In genomic region chr2:173742744-173743143, GRCm38 (mm10) we compare ENCODE assay signal across 28 mouse cellular contexts. TPM values are rescaled to one million over a fixed set of nuclear protein-coding genes. Genes with fewer than 3 reads are reported as not detected.
DNase-seq lines count a peak whose midpoint lies in the region; ATAC-seq and TF ChIP-seq lines count a peak whose summit lies in the region.
"Had no signal": no experiment of that assay in that cellular context is flagged by ENCODE, and none has a peak within 500 bp of the region (broad histone marks: within the 10 kb centered on the region; RNA-seq: fewer than 3 reads in every experiment).

No protein-coding gene starts in this region.

- no peak for TF ChIP-seq EP300 in liver, postnatal 0 days (IDR thresholded peaks at IDR 0.05; ENCODE audit: low read depth)

- no peak for ATAC-seq in intestine, embryonic 14.5 days (replicated peaks; ENCODE audit: low FRiP score, low TSS enrichment, low read depth)
- no peak for ATAC-seq in intestine, postnatal 0 days
- no peak for ATAC-seq in liver, postnatal 0 days
- no peak for ATAC-seq in liver, embryonic 11.5 days (replicated peaks; ENCODE audit: low FRiP score)
- no peak for ATAC-seq in neural tube, embryonic 15.5 days (ENCODE audit: low FRiP score)
- ATAC-seq: liver, embryonic 12.5 days had no signal

- H3K9me3 ChIP-seq in intestine, embryonic 14.5 days (ENCODE audit: control insufficient read depth, low read length): peaks cover 3% of the 10 kb centered on the region; the same call in 1 of the 2 replicates
- no peaks in the 10 kb centered on the region for H3K9me3 ChIP-seq in intestine, postnatal 0 days (ENCODE audit: control insufficient read depth)
- H3K9me3 ChIP-seq in liver, postnatal 0 days (ENCODE audit: low read length): no peaks in the 10 kb centered on the region
- no peaks in the 10 kb centered on the region for H3K9me3 ChIP-seq in liver, embryonic 11.5 days (ENCODE audit: control insufficient read depth, low read length)
- no peaks in the 10 kb centered on the region for H3K9me3 ChIP-seq in neural tube, embryonic 15.5 days (replicated peaks)
- H3K9me3 ChIP-seq: embryonic facial prominence, embryonic 12.5 days; liver, embryonic 12.5 days had no signal

- 0 out of 2 replicates have a peak, but pooled peaks cover 6% of the 10 kb centered on the region for H3K36me3 ChIP-seq in intestine, embryonic 14.5 days (ENCODE audit: control insufficient read depth, insufficient read depth, low read length)
- H3K36me3 ChIP-seq in intestine, postnatal 0 days (ENCODE audit: control insufficient read depth, insufficient read depth): no peaks in the 10 kb centered on the region
- H3K36me3 ChIP-seq in liver, postnatal 0 days (replicated peaks; ENCODE audit: insufficient read depth, low read length): no peaks in the 10 kb centered on the region
- H3K36me3 ChIP-seq in liver, embryonic 11.5 days (ENCODE audit: control insufficient read depth, insufficient read depth, low read length): no peaks in the 10 kb centered on the region; the same call in 1 of the 2 replicates
- H3K36me3 ChIP-seq in neural tube, embryonic 15.5 days: 0 out of 2 replicates have a peak, but pooled peaks cover 8% of the 10 kb centered on the region

- TF ChIP-seq CTCF in intestine, postnatal 0 days (IDR thresholded peaks at IDR 0.05; ENCODE audit: low read depth): no peak
- no peak for TF ChIP-seq CTCF in liver, postnatal 0 days (IDR thresholded peaks at IDR 0.05; ENCODE audit: low read depth)
- no peak for TF ChIP-seq CTCF in layer of hippocampus, adult 2 months (conservative IDR thresholded peaks at IDR 0.05)

- H3K27ac ChIP-seq in intestine, embryonic 14.5 days (ENCODE audit: low read depth): peak overlapping the region; percentile 72
- H3K27ac ChIP-seq in intestine, postnatal 0 days (ENCODE audit: low read depth, low read length): no peak overlapping the region
- no peak overlapping the region for H3K27ac ChIP-seq in liver, postnatal 0 days (ENCODE audit: low read depth)
- no peak overlapping the region for H3K27ac ChIP-seq in liver, embryonic 11.5 days (ENCODE audit: low read depth, low read length)
- 0 out of 2 replicates have a peak overlapping the region, but pooled peaks have one; percentile 25 for H3K27ac ChIP-seq in neural tube, embryonic 15.5 days (replicated peaks)
- no peak overlapping the region for H3K27ac ChIP-seq in layer of hippocampus, adult 2 months
- H3K27ac ChIP-seq: embryonic facial prominence, embryonic 12.5 days; hindbrain, embryonic 13.5 days; liver, embryonic 12.5 days had no signal

- no peak overlapping the region for H3K4me3 ChIP-seq in intestine, embryonic 14.5 days (ENCODE audit: low read depth, low read length)
- no peak overlapping the region for H3K4me3 ChIP-seq in intestine, postnatal 0 days (ENCODE audit: low read depth, low read length)
- no peak overlapping the region for H3K4me3 ChIP-seq in liver, postnatal 0 days (ENCODE audit: low read depth, low read length)
- no peak overlapping the region for H3K4me3 ChIP-seq in liver, embryonic 11.5 days (ENCODE audit: low read depth, low read length)
- no peak overlapping the region for H3K4me3 ChIP-seq in neural tube, embryonic 15.5 days (replicated peaks)
- no peak overlapping the region for H3K4me3 ChIP-seq in layer of hippocampus, adult 2 months
- H3K4me3 ChIP-seq: embryonic facial prominence, embryonic 12.5 days; hindbrain, embryonic 13.5 days; liver, embryonic 12.5 days; megakaryocyte, embryonic 14.5 days had no signal

- H3K27me3 ChIP-seq in intestine, embryonic 14.5 days (replicated peaks; ENCODE audit: control insufficient read depth, insufficient read depth, low read length): no peaks in the 10 kb centered on the region
- H3K27me3 ChIP-seq in intestine, postnatal 0 days (replicated peaks; ENCODE audit: control insufficient read depth, insufficient read depth, low read length): no peaks in the 10 kb centered on the region
- H3K27me3 ChIP-seq in liver, postnatal 0 days (ENCODE audit: insufficient read depth, low read length): no peaks in the 10 kb centered on the region
- H3K27me3 ChIP-seq in liver, embryonic 11.5 days (replicated peaks; ENCODE audit: control insufficient read depth, insufficient read depth, low read length): no peaks in the 10 kb centered on the region
- H3K27me3 ChIP-seq in neural tube, embryonic 15.5 days (replicated peaks): no peaks in the 10 kb centered on the region
- H3K27me3 ChIP-seq: embryonic facial prominence, embryonic 12.5 days; hindbrain, embryonic 13.5 days; liver, embryonic 12.5 days; megakaryocyte, embryonic 14.5 days had no signal

- peaks cover 41% of the 10 kb centered on the region for H3K4me1 ChIP-seq in intestine, embryonic 14.5 days (replicated peaks; ENCODE audit: control insufficient read depth, insufficient read depth, low read length)
- H3K4me1 ChIP-seq in intestine, postnatal 0 days (replicated peaks; ENCODE audit: control insufficient read depth, insufficient read depth, low read length): peaks cover 18% of the 10 kb centered on the region
- H3K4me1 ChIP-seq in liver, postnatal 0 days (ENCODE audit: insufficient read depth): peaks cover 32% of the 10 kb centered on the region
- H3K4me1 ChIP-seq in liver, embryonic 11.5 days (replicated peaks; ENCODE audit: control insufficient read depth, insufficient read depth, low read length): peaks cover 15% of the 10 kb centered on the region
- peaks cover 50% of the 10 kb centered on the region for H3K4me1 ChIP-seq in neural tube, embryonic 15.5 days

- no peak overlapping the region; the same call in 1 of the 2 replicates for H3K4me2 ChIP-seq in intestine, embryonic 14.5 days (ENCODE audit: low read length)
- no peak overlapping the region; the same call in 1 of the 2 replicates for H3K4me2 ChIP-seq in intestine, postnatal 0 days (replicated peaks; ENCODE audit: low read depth)
- H3K4me2 ChIP-seq in liver, postnatal 0 days (ENCODE audit: low read depth, low read length): no peak overlapping the region
- no peak overlapping the region for H3K4me2 ChIP-seq in liver, embryonic 11.5 days
- no peak overlapping the region for H3K4me2 ChIP-seq in neural tube, embryonic 15.5 days
- H3K4me2 ChIP-seq: embryonic facial prominence, embryonic 12.5 days; hindbrain, embryonic 13.5 days; liver, embryonic 12.5 days had no signal

- H3K9ac ChIP-seq in intestine, embryonic 14.5 days (ENCODE audit: low read length): no peak overlapping the region
- no peak overlapping the region for H3K9ac ChIP-seq in intestine, postnatal 0 days (ENCODE audit: low read depth, low read length)
- H3K9ac ChIP-seq in liver, postnatal 0 days (replicated peaks): 0 out of 2 replicates have a peak overlapping the region, but pooled peaks have one; percentile 23
- no peak overlapping the region for H3K9ac ChIP-seq in liver, embryonic 11.5 days (ENCODE audit: low read depth, low read length)
- no peak overlapping the region for H3K9ac ChIP-seq in neural tube, embryonic 15.5 days (replicated peaks)
- H3K9ac ChIP-seq: embryonic facial prominence, embryonic 12.5 days; hindbrain, embryonic 13.5 days; liver, embryonic 12.5 days had no signal

- WGBS in intestine, embryonic 14.5 days: 44% methylated on average over 9 of the region's 9 CpGs
- WGBS in intestine, postnatal 0 days: 63% methylated on average over 9 of the region's 9 CpGs
- WGBS in liver, postnatal 0 days (ENCODE audit: insufficient replicate concordance): 87% methylated on average over 9 of the region's 9 CpGs
- WGBS in liver, embryonic 11.5 days: 82% methylated on average over 9 of the region's 9 CpGs
- 59% methylated on average over 9 of the region's 9 CpGs for WGBS in neural tube, embryonic 15.5 days

- DNase-seq in intestine, embryonic 14.5 days (ENCODE audit: low spot score): no peak
- no peak for DNase-seq in liver, postnatal 0 days
- DNase-seq in liver, embryonic 11.5 days (ENCODE audit: low spot score): no peak
- DNase-seq in adrenal gland, postnatal 10 days: peak; percentile 50
- DNase-seq in layer of hippocampus, adult 2 months (ENCODE audit: low spot score in 2 of 2): no peak
- DNase-seq in right cerebral cortex, postnatal 4 days: no peak
- DNase-seq: cerebellum, adult 11-12 months; cerebellum, postnatal 14 days; lung, adult 2 months; lung, postnatal 36 days; midbrain, embryonic 14.5 days; thymus, postnatal 4 days had no signal

RNA-seq across cellular contexts. Expression of gene Vapb, which starts 5.4 kb away (rescaled TPM):
- polyA plus RNA-seq in intestine, embryonic 14.5 days (2014; fragmentation: Nextera tagmentation; extraction: Ambion mirVana): 10.5 and 11.7 TPM in 2 replicates
- 13.5 and 14.9 TPM in 2 replicates for polyA plus RNA-seq in intestine, postnatal 0 days (2015; fragmentation: Nextera tagmentation; extraction: Ambion mirVana)
- polyA plus RNA-seq in liver, postnatal 0 days (2015; fragmentation: Nextera tagmentation; extraction: Ambion mirVana): 4.7 and 7.6 TPM in 2 replicates
- polyA plus RNA-seq in liver, embryonic 11.5 days (2014; fragmentation: Nextera tagmentation; extraction: Ambion mirVana): 10.7 and 10.9 TPM in 2 replicates
- 100 to 1,000 TPM; 132 to 136 TPM for total RNA-seq in adrenal gland, postnatal 10 days (2021)
- polyA plus RNA-seq in neural tube, embryonic 15.5 days (2015; fragmentation: Nextera tagmentation; extraction: Ambion mirVana): 16.4 and 19.9 TPM in 2 replicates
- 100 to 1,000 TPM; 112 to 113 TPM for total RNA-seq in layer of hippocampus, adult 2 months (2021)

RNA-seq across cellular contexts. Expression of gene 1700010B08Rik, which starts 23.5 kb away (rescaled TPM):
- polyA plus RNA-seq in intestine, embryonic 14.5 days (2014; fragmentation: Nextera tagmentation; extraction: Ambion mirVana): not detected in 2 replicates
- polyA plus RNA-seq in intestine, postnatal 0 days (2015; fragmentation: Nextera tagmentation; extraction: Ambion mirVana): not detected in 2 replicates
- polyA plus RNA-seq in liver, postnatal 0 days (2015; fragmentation: Nextera tagmentation; extraction: Ambion mirVana): not detected in 2 replicates
- not detected in 2 replicates for polyA plus RNA-seq in liver, embryonic 11.5 days (2014; fragmentation: Nextera tagmentation; extraction: Ambion mirVana)
- total RNA-seq in adrenal gland, postnatal 10 days (2021): not detected
- polyA plus RNA-seq in neural tube, embryonic 15.5 days (2015; fragmentation: Nextera tagmentation; extraction: Ambion mirVana): not detected in 2 replicates
- not detected for total RNA-seq in layer of hippocampus, adult 2 months (2021)
- total RNA-seq: ES-E14; gastrocnemius, postnatal 4 days; heart, adult 8-10 months; heart, postnatal 25 days; layer of hippocampus, adult 18-20 months; layer of hippocampus, postnatal 25 days had no signal
- polyA plus RNA-seq: embryonic facial prominence, embryonic 12.5 days; forebrain, embryonic 11.5 days; heart, embryonic 14.5 days; hindbrain, embryonic 13.5 days; limb, embryonic 11.5 days; liver, embryonic 12.5 days; lung, adult 2 months; midbrain, embryonic 14.5 days; neural tube, embryonic 14.5 days had no signal

Comparison
In these comparisons a context has a peak if more than half of its experiments do, and no peak if none do; other contexts are left out.
1. H3K27ac ChIP-seq: peak in intestine, embryonic 14.5 days (single experiment) and neural tube, embryonic 15.5 days (single experiment); none in intestine, postnatal 0 days (single experiment), liver, postnatal 0 days (single experiment), liver, embryonic 11.5 days (single experiment) and layer of hippocampus, adult 2 months (single experiment).